Mouse (Mus musculus) layer of hippocampus, adult 8-10 months (tissue): ENCODE data around the gene Rflnb. TPM values are rescaled to one million over a fixed set of nuclear protein-coding genes. Genes with fewer than 3 reads are reported as not detected.

Experiments
- DNase-seq, 2 experiments: peaks; one replicate each; pipeline ENCODE4 v3.0.0; 2022; ENCODE audit warnings: low spot score in 2 of 2
- total RNA-seq, 4 experiments: library from RNA; stranded (reverse); gene quantifications; 2 replicates each; pipeline ENCODE4 v1.2.4; 2022

Rflnb gene
- total RNA-seq, 4 experiments from 2014 or later = 7.1 to 9.2 (median 7.9) TPM

GRCm38 (mm10) chr11:75992481-75992880 is 35.1 kb downstream of the Rflnb start:
- DNase-seq = no peak

GRCm38 (mm10) chr11:75991911-75992310 is 35.7 kb downstream of the Rflnb start:
- no peak for DNase-seq

- peak; percentile 32 to 67 for DNase-seq
These were observed 36.4 kb downstream of the Rflnb start for GRCm38 (mm10) chr11:75990965-75991835.

GRCm38 (mm10) chr11:75985948-75986347 is 41.6 kb downstream of the Rflnb start:
- DNase-seq = peak; percentile 33 to 48

GRCm38 (mm10) chr11:75984581-75984980 is 43.0 kb downstream of the Rflnb start:
- DNase-seq = no peak

GRCm38 (mm10) chr11:75983194-75983593 is 44.4 kb downstream of the Rflnb start:
- no peak for DNase-seq

GRCm38 (mm10) chr11:75980413-75980812 is 47.2 kb downstream of the Rflnb start:
- DNase-seq = no peak

- DNase-seq = no peak
These were observed 49.5 kb downstream of the Rflnb start for GRCm38 (mm10) chr11:75978051-75978450.

- no peak for DNase-seq
These were observed 50.8 kb downstream of the Rflnb start for GRCm38 (mm10) chr11:75976748-75977147.

GRCm38 (mm10) chr11:75973988-75974387 is 53.6 kb downstream of the Rflnb start:
- DNase-seq = no peak

GRCm38 (mm10) chr11:75972916-75973567 is 54.5 kb downstream of the Rflnb start:
- DNase-seq = no peak

GRCm38 (mm10) chr11:75972188-75972587 is 55.4 kb downstream of the Rflnb start:
- DNase-seq = no peak

GRCm38 (mm10) chr11:75970629-75971028 is 57.0 kb downstream of the Rflnb start:
- DNase-seq = no peak

Other genes with a start within 250 kb of the Rflnb start
- gene Doc2b, start 231.7 kb downstream of the Rflnb start, total RNA-seq = 100 to 1,000 TPM in 2 of 4 experiments, 10 to 100 TPM in 2; 60.4 to 104 (median 86.0) TPM
- gene Rph3al, start 89.4 kb downstream of the Rflnb start, total RNA-seq = 1 to 10 TPM; 4.4 to 7.6 (median 5.4) TPM
- 1 to 10 TPM; 1.8 to 4.4 (median 2.4) TPM for gene 1700016K19Rik, start 27.9 kb downstream of the Rflnb start, total RNA-seq
- 10 to 100 TPM; 90.2 to 98.1 (median 95.1) TPM for gene Vps53, start 151.9 kb upstream of the Rflnb start, total RNA-seq
- 10 to 100 TPM; 17.9 to 22.0 (median 19.9) TPM for gene Fam57a, start 151.9 kb upstream of the Rflnb start, total RNA-seq
- gene Dbil5, start 189.8 kb upstream of the Rflnb start, total RNA-seq = 1 to 10 TPM in 2 of 4 experiments, under 1 TPM in 2; 0.64 to 1.2 (median 0.96) TPM
- 10 to 100 TPM in 2 of 4 experiments, 1 to 10 TPM in 2; 9.5 to 13.7 (median 10.9) TPM for gene Gemin4, start 189.9 kb upstream of the Rflnb start, total RNA-seq
- gene Mrm3, start 215.9 kb upstream of the Rflnb start, total RNA-seq = 10 to 100 TPM; 16.8 to 19.3 (median 17.5) TPM
- gene Glod4, start 215.9 kb upstream of the Rflnb start, total RNA-seq = 10 to 100 TPM; 55.8 to 59.8 (median 58.0) TPM